Mouse (Mus musculus): ENCODE results near the gene Hils1.

DNA sequence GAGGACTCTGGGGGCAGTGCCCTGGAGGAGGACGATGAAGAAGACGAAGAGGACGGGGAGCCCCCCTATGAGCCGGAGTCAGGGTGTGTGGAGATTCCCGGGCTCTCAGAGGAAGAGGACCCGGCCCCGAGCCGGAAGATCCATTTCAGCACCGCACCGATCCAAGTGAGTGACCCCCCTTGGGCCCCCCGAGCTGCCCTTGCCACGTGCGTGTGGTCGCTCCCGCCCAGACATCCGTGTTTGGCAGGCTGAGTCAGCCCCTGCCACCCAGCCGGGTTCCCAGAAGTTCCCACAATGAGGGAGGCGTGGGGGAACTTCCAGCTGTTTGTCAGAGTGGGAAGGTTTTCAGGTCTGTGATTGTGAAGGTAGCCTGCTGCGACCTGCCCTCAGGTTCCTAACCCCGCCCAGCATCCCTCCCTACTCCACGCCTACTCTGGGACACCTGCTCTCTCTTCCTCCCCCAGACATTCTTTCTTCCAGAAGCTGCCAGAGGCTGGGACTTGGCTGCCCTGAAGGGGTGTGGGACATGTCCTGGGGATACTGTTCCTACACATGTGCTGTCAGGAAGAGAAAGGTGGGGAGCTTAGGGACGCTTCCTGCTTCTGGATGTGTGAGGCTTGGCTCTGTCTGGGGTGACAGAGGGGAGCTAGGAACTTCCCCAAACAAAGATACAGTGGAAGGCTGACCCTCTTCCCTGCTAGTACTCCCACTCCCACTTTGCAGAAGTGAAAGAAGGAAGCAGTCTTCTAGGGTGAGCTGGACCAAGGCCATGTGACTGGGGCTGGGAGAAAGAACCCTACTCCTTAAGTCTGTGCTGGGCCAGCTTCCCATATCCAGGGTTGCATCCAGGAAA is 25.6 kb downstream of the Hils1 start:
- TF ChIP-seq CTCF (IDR thresholded peaks at IDR 0.05; ENCODE audit: low read depth, low read length) (no peak), POLR2AphosphoS5 (IDR thresholded peaks at IDR 0.05; ENCODE audit: insufficient replicate concordance, low read depth, low read length) (no peak), GATA1 (IDR thresholded peaks at IDR 0.05; ENCODE audit: borderline replicate concordance, low read length) (no peak), TAL1 (conservative IDR thresholded peaks at IDR 0.05; ENCODE audit: low read depth, low read length) (no peak)
